Mouse (Mus musculus): ENCODE data around the gene Traip.
"Not testable (repeated sequence)": the region's sequence is repeated elsewhere in the genome, so short reads cannot be mapped to it uniquely, and the experiment has no call there.

Traip gene

DNA sequence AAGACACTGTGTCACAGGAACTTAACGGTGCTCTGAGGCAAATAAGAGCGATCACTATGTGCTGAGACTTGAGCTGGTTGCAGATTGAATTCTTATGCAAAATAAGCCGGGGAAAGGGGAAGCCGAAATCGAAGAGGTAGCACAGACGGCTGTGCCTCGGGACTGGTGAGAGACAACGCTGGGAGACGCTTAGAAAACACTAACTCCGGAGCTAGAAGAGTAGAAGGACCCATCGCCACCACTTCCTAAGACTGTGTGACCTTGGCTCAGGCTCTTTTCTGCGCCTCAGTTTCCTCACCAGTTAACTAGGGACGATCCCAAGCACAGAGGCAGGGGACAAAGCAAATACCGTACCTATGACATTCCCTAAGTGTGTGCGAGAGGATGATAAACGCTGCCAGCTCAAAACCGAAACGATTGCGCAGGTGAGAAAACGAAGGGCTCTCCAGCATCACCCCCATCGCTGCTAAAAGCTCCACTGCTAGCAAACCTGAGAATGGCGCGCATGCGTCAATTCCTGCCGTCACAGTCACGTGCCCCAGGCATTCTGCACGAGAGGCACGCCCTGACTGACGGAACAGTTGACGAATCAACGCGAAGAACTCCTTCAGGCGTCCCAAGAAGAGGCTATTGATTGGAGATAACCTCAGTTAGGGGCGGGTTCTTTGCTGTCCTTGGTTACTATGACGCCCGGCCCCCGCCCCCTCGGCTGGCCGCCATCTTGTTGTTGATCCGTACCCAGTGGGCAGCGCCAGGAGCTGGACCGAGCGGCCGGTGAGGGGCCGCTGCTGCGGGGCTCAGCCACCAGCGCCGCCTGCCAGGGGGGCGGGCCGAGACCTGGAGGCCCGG lies 52.2 kb downstream of the Traip start, which contains the start of gene Ip6k1:
Ip6k1 (plus strand) TSS at position 580 of the 849 bp plus-strand sequence.
- peak; percentile 100 for DNase-seq

DNA sequence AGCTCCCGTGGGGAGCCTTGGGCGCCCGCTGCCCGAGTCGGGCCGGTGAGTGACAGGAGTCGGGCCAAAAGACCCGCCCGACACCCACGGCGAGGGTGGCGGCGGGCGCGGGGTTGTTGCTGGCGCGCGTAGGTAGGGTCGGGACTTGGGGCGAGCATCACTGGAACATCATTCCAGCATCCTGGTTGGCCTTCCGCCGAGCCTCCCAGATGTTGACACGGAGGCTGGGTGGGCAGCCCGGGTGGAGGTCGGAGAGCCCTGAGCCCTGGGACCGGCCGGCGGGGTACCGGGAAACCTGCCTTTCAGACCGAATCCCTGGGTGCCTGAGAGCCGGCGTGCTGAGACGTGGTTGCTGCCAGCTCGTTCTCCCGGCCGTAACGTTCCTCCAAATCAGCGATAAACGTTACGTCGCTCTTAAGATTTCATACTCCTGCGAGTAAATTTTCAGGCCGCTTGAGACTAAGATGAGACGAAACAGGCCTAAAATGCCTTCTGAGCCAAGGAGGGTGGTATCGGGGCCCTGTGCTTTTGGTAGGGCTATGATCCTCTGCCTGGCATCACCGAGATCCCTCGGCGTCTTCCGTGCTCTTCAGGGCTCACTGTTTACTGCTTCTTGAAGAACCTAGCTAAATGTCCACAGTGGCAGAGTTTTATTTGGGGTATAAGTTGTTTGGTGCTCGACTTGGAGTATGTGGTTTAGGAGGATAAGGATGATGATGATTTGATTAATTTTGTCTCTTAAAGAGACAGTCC lies 53.0 kb downstream of the Traip start:
- DNase-seq, result peak; percentile 44 to 68

DNA sequence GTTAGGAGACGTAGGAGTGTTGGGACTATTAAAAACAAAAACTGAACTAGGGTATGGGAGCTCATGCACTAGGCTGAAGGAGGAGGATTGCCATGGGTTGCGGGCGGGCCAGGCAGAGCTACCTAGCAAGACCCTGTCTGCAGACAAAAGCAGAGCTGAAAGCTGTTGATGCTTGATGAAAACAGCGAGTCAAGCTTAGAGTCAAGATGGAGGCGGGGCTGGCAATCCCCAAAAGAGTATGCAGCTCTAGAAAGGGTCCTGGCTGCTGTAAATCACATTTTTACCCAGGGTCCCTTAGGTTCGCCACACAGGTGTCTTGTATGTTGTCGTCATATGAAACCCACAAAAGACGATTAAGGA lies 53.6 kb downstream of the Traip start:
- no peak for DNase-seq

DNA sequence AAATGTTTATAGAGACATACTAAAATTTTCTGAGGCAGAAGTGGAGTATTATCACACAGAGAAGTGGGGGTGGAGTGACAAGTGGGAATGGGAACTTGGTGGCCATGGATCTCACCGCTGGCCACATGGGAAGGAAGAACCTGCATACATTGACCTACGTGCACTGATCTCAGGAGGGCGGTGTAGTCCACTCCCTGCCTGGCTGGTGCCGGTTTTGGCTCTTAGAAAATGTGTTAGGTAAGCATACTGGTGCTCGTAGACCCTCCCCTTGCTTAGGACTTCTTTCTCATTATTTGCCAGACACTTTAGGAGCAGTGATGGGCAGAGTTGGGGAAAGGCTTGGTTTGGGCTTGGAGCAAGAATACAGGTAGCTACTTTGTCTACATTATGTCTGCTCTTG lies 58.1 kb downstream of the Traip start:
- no peak for DNase-seq

DNA sequence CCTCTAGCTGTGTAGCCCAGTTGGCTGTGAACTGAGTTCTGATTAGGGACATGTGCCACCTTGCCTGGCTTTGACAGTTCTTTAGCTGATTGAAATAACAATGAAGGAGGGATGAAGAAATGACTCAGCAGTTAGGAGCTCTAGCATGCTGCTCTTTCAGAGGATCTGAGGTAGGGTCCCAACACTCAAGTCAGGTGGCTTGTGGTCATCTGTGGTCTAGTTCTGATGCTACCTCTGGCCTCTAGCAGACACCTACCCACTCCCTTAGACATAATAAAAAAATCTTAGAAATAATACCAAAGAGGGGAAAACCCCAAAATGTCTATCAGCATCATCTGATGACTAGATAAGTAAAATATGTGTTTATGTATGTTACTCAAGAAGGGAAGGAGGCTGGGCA lies 60.4 kb downstream of the Traip start:
- DNase-seq, result no peak

DNA sequence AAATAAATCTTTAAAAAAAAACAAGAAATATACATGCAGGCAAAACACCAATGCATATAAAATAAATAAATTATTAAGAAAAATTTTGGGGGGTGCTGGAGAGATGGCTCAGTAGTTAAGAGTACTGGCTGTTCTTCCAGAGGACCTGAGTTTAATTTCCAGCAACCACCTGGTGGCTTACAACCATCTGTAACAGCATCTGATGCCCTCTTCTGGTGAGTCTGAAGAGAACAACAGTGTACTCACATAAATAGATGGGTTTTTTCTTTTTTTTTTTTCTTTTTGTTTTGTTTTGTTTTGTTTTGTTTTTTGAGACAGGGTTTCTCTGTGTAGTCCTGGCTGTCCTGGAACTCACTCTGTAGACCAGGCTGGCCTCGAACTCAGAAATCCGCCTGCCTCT lies 63.6 kb downstream of the Traip start:
- DNase-seq, result not testable (repeated sequence)

DNA sequence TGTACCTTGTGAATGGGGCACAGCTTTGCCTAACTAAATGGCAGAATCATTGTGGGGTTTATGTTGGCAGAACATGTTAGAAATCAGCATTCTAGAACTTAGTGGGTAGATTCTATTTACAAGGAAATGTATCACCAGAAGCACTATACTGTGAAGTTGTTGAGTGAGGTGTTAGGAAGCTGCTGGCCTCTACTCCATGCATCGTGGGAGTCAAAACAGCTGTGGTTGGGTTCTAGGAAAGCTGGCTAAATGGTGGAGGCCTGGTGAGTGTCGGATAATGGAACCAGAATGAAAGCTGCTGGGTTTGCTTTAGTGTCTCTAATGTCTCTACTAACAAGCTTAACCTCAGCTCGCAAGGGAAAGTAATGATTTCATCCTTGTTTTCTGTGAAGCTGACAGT lies 67.2 kb downstream of the Traip start:
- no peak for DNase-seq

DNA sequence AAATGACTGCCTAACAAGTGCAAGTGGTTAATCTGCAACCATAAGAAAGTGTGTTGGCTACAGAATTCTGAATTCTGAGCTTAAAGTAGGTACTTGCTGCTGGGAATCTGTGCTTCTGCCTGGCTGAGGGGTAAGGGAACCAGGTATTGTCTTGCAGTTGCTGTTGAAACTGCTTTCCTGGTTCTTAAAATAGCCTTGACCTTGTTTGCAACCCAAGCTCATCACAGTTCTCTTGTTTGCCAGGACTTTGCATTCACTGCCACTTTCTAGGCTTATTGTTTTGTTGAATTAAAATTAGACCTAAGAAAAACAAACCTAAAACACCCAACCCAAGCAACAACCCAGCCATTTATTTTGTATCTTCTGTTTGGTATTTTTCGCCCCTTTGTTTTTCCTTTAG lies 70.8 kb downstream of the Traip start:
- DNase-seq, result no peak
